Mouse (Mus musculus) stomach, postnatal 0 days (tissue): Measurements from ENCODE around the gene Ptma.

Experiments used
- CTCF ChIP-seq: IDR thresholded peaks from 2 replicates; pipeline ENCODE4 v1.5.1; 2016; ENCODE audit warnings: antibody characterized with exemption, low read depth, mild to moderate bottlenecking, moderate library complexity
- EP300 ChIP-seq: optimal IDR thresholded peaks from 2 replicates; pipeline ENCODE3; 2016; ENCODE audit warnings: antibody characterized with exemption

GRCm38 (mm10) chr1:86486703-86487294 lies 39.7 kb upstream of the Ptma start:
- no peak for TF ChIP-seq CTCF
- no peak for TF ChIP-seq EP300
